Mouse (Mus musculus) cerebellum, adult 18-20 months (tissue): Measurements from ENCODE around the gene Crlf3.
A peak's percentile ranks its signal among the peaks of the same experiment; 100 is the strongest.
"Not testable (repeated sequence)": the region's sequence is repeated elsewhere in the genome, so short reads cannot be mapped to it uniquely, and the experiment has no call there.

Experiments
- DNase-seq, 2 experiments: peaks; one replicate each; pipeline ENCODE4 v3.0.0; 2021

Crlf3 gene

GRCm38 (mm10) chr11:80066373-80066772 lies 14.4 kb downstream of the Crlf3 start:
- not testable (repeated sequence) for DNase-seq

GRCm38 (mm10) chr11:80062159-80062558 lies 18.6 kb downstream of the Crlf3 start:
- peak in 1 of 2 experiments; percentile 15 for DNase-seq

GRCm38 (mm10) chr11:80056141-80056540 lies 24.6 kb downstream of the Crlf3 start:
- DNase-seq, result no peak

- DNase-seq, result no peak
Observed at GRCm38 (mm10) chr11:80054659-80055058, 26.1 kb downstream of the Crlf3 start.

- DNase-seq, result no peak
Observed at GRCm38 (mm10) chr11:80053171-80053570, 27.6 kb downstream of the Crlf3 start.

GRCm38 (mm10) chr11:80052456-80052855 lies 28.3 kb downstream of the Crlf3 start:
- DNase-seq, result no peak

GRCm38 (mm10) chr11:80050088-80050487 lies 30.7 kb downstream of the Crlf3 start:
- no peak for DNase-seq

GRCm38 (mm10) chr11:80046856-80047255 lies 33.9 kb downstream of the Crlf3 start:
- DNase-seq, result no peak

GRCm38 (mm10) chr11:80043419-80043817 lies 37.4 kb downstream of the Crlf3 start:
- no peak for DNase-seq

GRCm38 (mm10) chr11:80042615-80043418 lies 38.0 kb downstream of the Crlf3 start:
- DNase-seq, result peak; percentile 13 to 26

GRCm38 (mm10) chr11:80037495-80037894 lies 43.3 kb downstream of the Crlf3 start:
- no peak for DNase-seq

- no peak for DNase-seq
Observed at GRCm38 (mm10) chr11:80021306-80021705, 59.5 kb downstream of the Crlf3 start.

- no peak for DNase-seq
Observed at GRCm38 (mm10) chr11:80019792-80020191, 61.0 kb downstream of the Crlf3 start.

- not testable (repeated sequence) for DNase-seq
Observed at GRCm38 (mm10) chr11:80016533-80016932, 64.3 kb downstream of the Crlf3 start.
